Mouse (Mus musculus): ENCODE results near the gene Dok5. TPM values are rescaled to one million over a fixed set of nuclear protein-coding genes. Genes with fewer than 3 reads are reported as not detected.

The Dok5 gene
- polyA plus RNA-seq, 1 experiment from 2014 or later: 6.9 TPM

DNA sequence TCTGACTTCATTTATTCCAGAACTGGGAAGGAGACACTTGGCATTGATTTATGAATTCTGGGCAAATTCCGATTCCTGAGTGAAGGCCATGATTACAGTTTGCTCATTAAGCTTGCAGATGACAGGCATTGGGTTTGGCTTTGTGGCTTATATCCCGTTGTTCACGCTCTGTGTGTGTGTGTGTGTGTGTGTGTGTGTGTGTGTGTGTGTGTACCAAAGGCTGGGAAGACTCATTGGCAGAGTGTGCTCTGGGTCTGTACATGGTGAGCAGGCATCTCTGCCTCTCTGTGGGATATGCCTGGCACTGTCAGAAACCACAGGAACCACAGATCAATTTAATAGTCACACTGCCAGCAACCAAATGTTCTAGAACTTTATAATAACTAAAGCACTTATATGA is 17.3 kb downstream of the Dok5 start:
- no peak for ATAC-seq (replicated peaks; ENCODE audit: insufficient number of reproducible peaks, low FRiP score, low TSS enrichment)

DNA sequence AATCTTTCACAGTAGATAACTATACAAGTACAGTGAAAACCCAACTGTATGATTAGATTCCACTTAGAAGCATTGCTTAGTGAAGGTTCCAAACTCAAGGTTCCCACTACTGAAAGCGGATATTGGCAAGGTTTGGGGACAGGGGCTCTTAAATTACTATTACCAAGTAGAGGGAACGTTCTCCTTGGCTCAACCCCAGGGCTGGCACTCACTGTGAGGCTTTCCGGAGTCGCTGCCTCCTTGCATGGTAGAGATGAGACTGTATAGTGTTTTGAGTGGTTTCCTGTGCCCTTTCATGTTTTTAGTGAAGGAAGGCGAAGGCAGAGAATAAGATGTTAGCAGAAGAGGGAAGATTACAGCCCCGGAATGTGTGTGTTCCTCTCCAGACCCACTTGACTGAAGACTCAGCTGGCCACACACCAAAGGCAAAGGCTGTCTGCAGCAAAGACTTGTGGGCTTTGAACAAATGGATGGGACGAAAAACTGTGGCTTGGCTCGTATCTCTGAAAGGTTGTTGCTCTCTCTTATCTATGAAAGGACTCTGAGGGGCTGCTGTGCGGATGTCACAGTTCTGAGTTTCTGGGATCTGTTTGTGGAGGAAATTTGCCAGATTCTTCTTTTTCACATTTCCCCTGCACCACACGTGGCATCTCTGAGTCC is 20.7 kb downstream of the Dok5 start:
- H3K4me3 ChIP-seq (ENCODE audit: low read depth, low read length): no peak overlapping the region
- ATAC-seq (replicated peaks; ENCODE audit: insufficient number of reproducible peaks, low FRiP score, low TSS enrichment): no peak
- H3K27ac ChIP-seq (ENCODE audit: low read depth, low read length): no peak overlapping the region
- peaks cover 23% of the 10 kb centered on the region for H3K4me1 ChIP-seq (ENCODE audit: control insufficient read depth, insufficient read depth, low read length)
- H3K27me3 ChIP-seq (ENCODE audit: control insufficient read depth, insufficient read depth, low read length): no peaks in the 10 kb centered on the region
- 42% methylated on average over 10 of the region's 10 CpGs for WGBS (ENCODE audit: insufficient replicate concordance)
- H3K4me2 ChIP-seq: no peak overlapping the region
- no peaks in the 10 kb centered on the region for H3K9me3 ChIP-seq (replicated peaks; ENCODE audit: control insufficient read depth, low read length)
- H3K36me3 ChIP-seq (ENCODE audit: control insufficient read depth, insufficient read depth, low read length): no peaks in the 10 kb centered on the region
- no peak overlapping the region for H3K9ac ChIP-seq (ENCODE audit: low read depth, low read length)

More for the DNA sequence above, 17.3 kb downstream of the Dok5 start:
- Histone ChIP-seq H3K27ac (ENCODE audit: low read depth, low read length) (no peak overlapping the region), H3K9ac (ENCODE audit: low read depth, low read length) (no peak overlapping the region), H3K4me1 (ENCODE audit: control insufficient read depth, insufficient read depth, low read length) (peaks cover 18% of the 10 kb centered on the region), H3K36me3 (ENCODE audit: control insufficient read depth, insufficient read depth, low read length) (no peaks in the 10 kb centered on the region), H3K9me3 (replicated peaks; ENCODE audit: control insufficient read depth, low read length) (no peaks in the 10 kb centered on the region), H3K4me2 (no peak overlapping the region), H3K4me3 (ENCODE audit: low read depth, low read length) (no peak overlapping the region), H3K27me3 (ENCODE audit: control insufficient read depth, insufficient read depth, low read length) (no peaks in the 10 kb centered on the region)
- 80% methylated on average over 3 of the region's 3 CpGs for WGBS (ENCODE audit: insufficient replicate concordance)

DNA sequence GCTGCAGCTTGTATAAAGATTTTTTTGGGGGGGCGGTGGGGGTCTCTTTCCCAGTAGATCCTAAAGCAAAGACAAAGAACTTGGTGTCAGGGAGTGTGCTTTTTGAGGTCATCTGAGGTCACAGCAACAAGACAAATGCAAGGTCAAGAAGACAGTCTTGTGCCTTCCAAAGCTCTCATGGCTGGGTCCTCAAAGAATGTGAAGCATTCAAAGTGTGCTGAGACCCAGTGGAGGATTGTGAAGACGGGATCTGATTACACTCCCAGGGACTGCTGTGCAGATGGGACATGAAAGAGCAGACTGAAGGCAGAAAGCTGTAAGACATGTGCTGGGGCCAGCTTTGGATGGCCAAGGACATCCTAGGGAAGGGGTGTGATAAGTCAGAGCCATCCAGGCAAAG is 24.2 kb downstream of the Dok5 start:
- Histone ChIP-seq H3K4me3 (ENCODE audit: low read depth, low read length) (no peak overlapping the region), H3K27ac (ENCODE audit: low read depth, low read length) (no peak overlapping the region), H3K36me3 (ENCODE audit: control insufficient read depth, insufficient read depth, low read length) (no peaks in the 10 kb centered on the region), H3K4me2 (no peak overlapping the region), H3K9me3 (replicated peaks; ENCODE audit: control insufficient read depth, low read length) (no peaks in the 10 kb centered on the region), H3K4me1 (ENCODE audit: control insufficient read depth, insufficient read depth, low read length) (peaks cover 25% of the 10 kb centered on the region), H3K27me3 (ENCODE audit: control insufficient read depth, insufficient read depth, low read length) (no peaks in the 10 kb centered on the region), H3K9ac (ENCODE audit: low read depth, low read length) (no peak overlapping the region)
- WGBS (ENCODE audit: insufficient replicate concordance): 43% methylated on average over 2 of the region's 2 CpGs
- ATAC-seq (replicated peaks; ENCODE audit: insufficient number of reproducible peaks, low FRiP score, low TSS enrichment): no peak

- Histone ChIP-seq H3K36me3 (ENCODE audit: control insufficient read depth, insufficient read depth, low read length) (no peaks in the 10 kb centered on the region), H3K4me3 (ENCODE audit: low read depth, low read length) (no peak overlapping the region), H3K9me3 (replicated peaks; ENCODE audit: control insufficient read depth, low read length) (no peaks in the 10 kb centered on the region), H3K9ac (ENCODE audit: low read depth, low read length) (no peak overlapping the region), H3K27ac (ENCODE audit: low read depth, low read length) (no peak overlapping the region), H3K4me2 (no peak overlapping the region), H3K4me1 (ENCODE audit: control insufficient read depth, insufficient read depth, low read length) (peaks cover 25% of the 10 kb centered on the region), H3K27me3 (ENCODE audit: control insufficient read depth, insufficient read depth, low read length) (no peaks in the 10 kb centered on the region)
- no peak for ATAC-seq (replicated peaks; ENCODE audit: insufficient number of reproducible peaks, low FRiP score, low TSS enrichment)
- WGBS (ENCODE audit: insufficient replicate concordance): 76% methylated on average over 7 of the region's 7 CpGs
Observed at GRCm38 (mm10) chr2:170756667-170757066, 25.1 kb downstream of the Dok5 start.

- Histone ChIP-seq H3K9ac (ENCODE audit: low read depth, low read length) (no peak overlapping the region), H3K4me1 (ENCODE audit: control insufficient read depth, insufficient read depth, low read length) (peaks cover 19% of the 10 kb centered on the region), H3K27me3 (ENCODE audit: control insufficient read depth, insufficient read depth, low read length) (no peaks in the 10 kb centered on the region), H3K4me2 (no peak overlapping the region), H3K27ac (ENCODE audit: low read depth, low read length) (no peak overlapping the region), H3K36me3 (ENCODE audit: control insufficient read depth, insufficient read depth, low read length) (no peaks in the 10 kb centered on the region), H3K4me3 (ENCODE audit: low read depth, low read length) (no peak overlapping the region), H3K9me3 (replicated peaks; ENCODE audit: control insufficient read depth, low read length) (no peaks in the 10 kb centered on the region)
- WGBS (ENCODE audit: insufficient replicate concordance): 57% methylated on average over 14 of the region's 14 CpGs
- ATAC-seq (replicated peaks; ENCODE audit: insufficient number of reproducible peaks, low FRiP score, low TSS enrichment): no peak
Observed at GRCm38 (mm10) chr2:170757228-170757875, 25.7 kb downstream of the Dok5 start.

DNA sequence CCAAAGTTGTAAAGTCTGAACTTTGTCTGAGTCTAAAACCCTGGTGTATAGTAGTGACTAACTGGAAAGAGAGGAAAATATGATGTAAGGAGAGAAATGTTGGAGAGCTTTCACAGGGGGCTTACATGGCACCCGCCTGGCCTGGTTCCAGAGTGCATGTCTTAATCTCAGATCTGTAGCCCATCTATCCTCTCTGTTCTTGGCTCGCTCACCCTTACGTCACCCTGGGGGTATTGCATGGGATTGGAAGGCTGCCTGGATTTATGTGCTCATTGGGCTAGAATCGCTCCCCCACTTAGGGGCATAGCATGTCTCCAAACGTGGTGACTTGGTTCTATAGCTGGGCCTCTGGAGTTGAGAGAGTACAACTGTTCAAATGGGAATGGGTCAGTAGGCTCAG is 26.6 kb downstream of the Dok5 start:
- Histone ChIP-seq H3K4me3 (ENCODE audit: low read depth, low read length) (no peak overlapping the region), H3K4me1 (ENCODE audit: control insufficient read depth, insufficient read depth, low read length) (peaks cover 12% of the 10 kb centered on the region), H3K27me3 (ENCODE audit: control insufficient read depth, insufficient read depth, low read length) (no peaks in the 10 kb centered on the region), H3K27ac (ENCODE audit: low read depth, low read length) (no peak overlapping the region), H3K9ac (ENCODE audit: low read depth, low read length) (no peak overlapping the region), H3K36me3 (ENCODE audit: control insufficient read depth, insufficient read depth, low read length) (no peaks in the 10 kb centered on the region), H3K9me3 (replicated peaks; ENCODE audit: control insufficient read depth, low read length) (no peaks in the 10 kb centered on the region), H3K4me2 (no peak overlapping the region)
- no peak for ATAC-seq (replicated peaks; ENCODE audit: insufficient number of reproducible peaks, low FRiP score, low TSS enrichment)
- 79% methylated on average over 5 of the region's 5 CpGs for WGBS (ENCODE audit: insufficient replicate concordance)

DNA sequence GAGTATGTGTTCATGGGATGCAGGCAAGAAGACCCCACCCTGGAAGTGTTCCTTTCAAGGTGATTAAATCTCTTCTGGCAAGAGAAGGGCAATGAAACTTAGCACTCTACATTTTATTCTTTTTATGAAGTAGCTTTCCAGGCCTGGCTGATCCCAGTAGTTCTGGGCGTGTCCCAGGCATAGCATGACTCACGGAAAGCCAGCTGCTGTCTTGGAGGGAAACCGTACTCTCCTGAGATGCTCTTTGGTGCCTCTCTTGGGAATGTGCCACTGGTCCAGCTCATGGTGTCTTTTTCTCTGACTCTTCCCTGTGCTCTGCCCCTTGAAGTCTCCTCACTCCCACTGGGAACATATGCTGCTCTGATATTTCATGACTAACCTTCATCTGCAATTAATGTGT is 33.1 kb downstream of the Dok5 start:
- Histone ChIP-seq H3K4me2 (no peak overlapping the region), H3K4me1 (ENCODE audit: control insufficient read depth, insufficient read depth, low read length) (no peaks in the 10 kb centered on the region), H3K36me3 (ENCODE audit: control insufficient read depth, insufficient read depth, low read length) (no peaks in the 10 kb centered on the region), H3K27ac (ENCODE audit: low read depth, low read length) (no peak overlapping the region), H3K9me3 (replicated peaks; ENCODE audit: control insufficient read depth, low read length) (no peaks in the 10 kb centered on the region), H3K27me3 (ENCODE audit: control insufficient read depth, insufficient read depth, low read length) (no peaks in the 10 kb centered on the region), H3K4me3 (ENCODE audit: low read depth, low read length) (no peak overlapping the region), H3K9ac (ENCODE audit: low read depth, low read length) (no peak overlapping the region)
- WGBS (ENCODE audit: insufficient replicate concordance): 66% methylated on average over 3 of the region's 3 CpGs
- ATAC-seq (replicated peaks; ENCODE audit: insufficient number of reproducible peaks, low FRiP score, low TSS enrichment): no peak

GRCm38 (mm10) chr2:170767243-170767642 is 35.6 kb downstream of the Dok5 start:
- Histone ChIP-seq H3K4me2 (no peak overlapping the region), H3K36me3 (ENCODE audit: control insufficient read depth, insufficient read depth, low read length) (no peaks in the 10 kb centered on the region), H3K9me3 (replicated peaks; ENCODE audit: control insufficient read depth, low read length) (no peaks in the 10 kb centered on the region), H3K4me3 (ENCODE audit: low read depth, low read length) (no peak overlapping the region), H3K9ac (ENCODE audit: low read depth, low read length) (no peak overlapping the region), H3K27me3 (ENCODE audit: control insufficient read depth, insufficient read depth, low read length) (no peaks in the 10 kb centered on the region; the same call in 1 of the 2 replicates), H3K4me1 (ENCODE audit: control insufficient read depth, insufficient read depth, low read length) (peaks cover under 1% of the 10 kb centered on the region; the same call in 1 of the 2 replicates), H3K27ac (ENCODE audit: low read depth, low read length) (no peak overlapping the region)
- 44% methylated on average over 8 of the region's 8 CpGs for WGBS (ENCODE audit: insufficient replicate concordance)
- no peak for ATAC-seq (replicated peaks; ENCODE audit: insufficient number of reproducible peaks, low FRiP score, low TSS enrichment)

GRCm38 (mm10) chr2:170768699-170769098 is 37.1 kb downstream of the Dok5 start:
- Histone ChIP-seq H3K9ac (ENCODE audit: low read depth, low read length) (no peak overlapping the region), H3K36me3 (ENCODE audit: control insufficient read depth, insufficient read depth, low read length) (no peaks in the 10 kb centered on the region), H3K4me1 (ENCODE audit: control insufficient read depth, insufficient read depth, low read length) (peaks cover 6% of the 10 kb centered on the region; the same call in 1 of the 2 replicates), H3K27me3 (ENCODE audit: control insufficient read depth, insufficient read depth, low read length) (peaks cover 2% of the 10 kb centered on the region; the same call in 1 of the 2 replicates), H3K9me3 (replicated peaks; ENCODE audit: control insufficient read depth, low read length) (no peaks in the 10 kb centered on the region), H3K4me2 (no peak overlapping the region), H3K27ac (ENCODE audit: low read depth, low read length) (no peak overlapping the region), H3K4me3 (ENCODE audit: low read depth, low read length) (no peak overlapping the region)
- ATAC-seq (replicated peaks; ENCODE audit: insufficient number of reproducible peaks, low FRiP score, low TSS enrichment): no peak
- 54% methylated on average over 6 of the region's 6 CpGs for WGBS (ENCODE audit: insufficient replicate concordance)

All from heart, embryonic 11.5 days (tissue).